Mouse (Mus musculus) lung, adult 2 months (tissue): ENCODE measurements around the gene Olfr1126.

ENCODE experiments used
- CTCF ChIP-seq: fragments of 200-500 bp; IDR thresholded peaks from 2 replicates; pipeline ENCODE4 v1.5.1; 2011; ENCODE audit warnings: mild to moderate bottlenecking, low read length, control low read depth; ENCODE audit not compliant: insufficient read depth
- POLR2A ChIP-seq: fragments of 200-500 bp; IDR thresholded peaks from 2 replicates; pipeline ENCODE4 v1.6.1; 2011; ENCODE audit warnings: low read depth, mild to moderate bottlenecking, control low read depth, low read length, borderline replicate concordance; ENCODE audit errors: extremely low read depth

GRCm38 (mm10) chr2:87437731-87438130 is 16.0 kb upstream of the Olfr1126 start:
- TF ChIP-seq CTCF (no peak), POLR2A (no peak)
